Mouse (Mus musculus) cerebellum, postnatal 10 days (tissue): ENCODE results near the gene Vmn1r115.
"Not testable (repeated sequence)": the region's sequence is repeated elsewhere in the genome, so short reads cannot be mapped to it uniquely, and the experiment has no call there.

Source experiments
- DNase-seq, 2 experiments: peaks; one replicate each; pipeline ENCODE4 v3.0.0; 2021; ENCODE audit warnings: mixed read lengths in 2 of 2

Gene Vmn1r115

GRCm38 (mm10) chr7:20844885-20845284 is at the start of gene Vmn1r115:
Vmn1r115 (minus strand) TSS chr7:20844985.
- DNase-seq: not testable (repeated sequence)

- DNase-seq: not testable (repeated sequence)
Observed at GRCm38 (mm10) chr7:20884021-20884420, 39.2 kb upstream of the Vmn1r115 start, which contains the start of gene Vmn1r117. Vmn1r117 (minus strand) TSS chr7:20884121.

- not testable (repeated sequence) for DNase-seq
Observed at GRCm38 (mm10) chr7:20871956-20872355, 27.2 kb upstream of the Vmn1r115 start, which contains the start of gene Vmn1r116. Vmn1r116 (plus strand) TSS chr7:20872256.

GRCm38 (mm10) chr7:20812086-20812485 is 32.7 kb downstream of the Vmn1r115 start, which contains the start of gene Vmn1r114:
Vmn1r114 (minus strand) TSS chr7:20812186.
- DNase-seq: not testable (repeated sequence)
